Mouse (Mus musculus): ENCODE data around the gene Acot2.
"Not testable (repeated sequence)": the region's sequence is repeated elsewhere in the genome, so short reads cannot be mapped to it uniquely, and the experiment has no call there.

Gene Acot2

DNA sequence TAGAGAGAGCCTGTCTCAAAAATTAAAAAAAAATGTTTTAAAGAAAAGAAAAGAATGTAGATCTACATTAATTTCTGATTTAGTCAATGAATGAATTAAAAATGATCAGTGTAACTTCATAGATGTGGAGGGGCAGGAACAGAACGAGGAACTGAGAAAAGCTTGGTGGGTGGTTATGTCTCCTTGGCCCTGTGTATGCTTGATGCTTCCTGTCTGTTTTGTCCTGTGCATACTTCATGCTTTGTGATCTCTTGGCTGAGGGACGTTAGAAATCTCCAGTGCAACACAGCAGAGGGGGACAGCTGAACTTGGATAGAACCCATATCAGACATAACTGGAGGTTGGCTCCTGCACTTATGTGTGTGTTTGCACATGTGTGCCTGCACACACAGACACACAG is 9.6 kb downstream of the Acot2 start:
- no peak for DNase-seq (ENCODE audit: extremely low read depth, low read depth, low spot score)

DNA sequence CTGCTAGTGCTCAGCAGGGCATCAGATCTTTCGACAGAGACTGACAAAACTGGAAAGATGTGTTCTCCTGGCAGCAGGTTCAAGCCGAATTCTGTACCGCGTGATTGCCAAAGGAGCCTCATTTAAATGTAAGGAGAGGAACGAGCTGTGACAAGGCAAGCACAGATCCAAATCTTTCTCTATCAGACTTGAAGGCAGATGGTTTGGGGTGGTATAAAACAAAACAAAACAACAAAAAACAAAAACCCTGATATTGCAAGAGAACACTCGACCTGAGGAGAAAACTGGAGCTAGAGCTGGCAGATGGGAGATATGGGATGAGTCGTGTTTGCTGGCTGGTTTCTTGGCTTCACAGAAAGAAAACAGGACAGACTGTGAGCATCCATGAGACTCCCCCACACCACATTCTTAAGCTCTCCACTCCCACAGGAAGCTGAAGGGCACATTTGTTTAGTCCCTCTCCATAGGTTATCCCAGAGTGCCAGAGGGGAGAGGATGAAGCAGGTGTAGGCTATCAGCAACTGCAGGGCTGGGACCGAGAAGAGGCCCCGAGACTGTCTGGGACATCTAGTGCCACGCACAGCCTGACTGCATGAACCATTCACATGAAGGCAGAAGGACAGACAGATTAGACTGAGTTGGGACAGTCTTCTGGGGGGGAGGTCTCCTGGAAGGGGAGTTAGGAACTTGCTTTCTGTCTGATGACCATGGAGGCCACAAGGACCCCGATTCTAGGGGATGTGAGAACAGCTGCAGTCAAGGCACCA is 10.9 kb downstream of the Acot2 start:
- no peak for DNase-seq (ENCODE audit: extremely low read depth, low read depth, low spot score)

DNA sequence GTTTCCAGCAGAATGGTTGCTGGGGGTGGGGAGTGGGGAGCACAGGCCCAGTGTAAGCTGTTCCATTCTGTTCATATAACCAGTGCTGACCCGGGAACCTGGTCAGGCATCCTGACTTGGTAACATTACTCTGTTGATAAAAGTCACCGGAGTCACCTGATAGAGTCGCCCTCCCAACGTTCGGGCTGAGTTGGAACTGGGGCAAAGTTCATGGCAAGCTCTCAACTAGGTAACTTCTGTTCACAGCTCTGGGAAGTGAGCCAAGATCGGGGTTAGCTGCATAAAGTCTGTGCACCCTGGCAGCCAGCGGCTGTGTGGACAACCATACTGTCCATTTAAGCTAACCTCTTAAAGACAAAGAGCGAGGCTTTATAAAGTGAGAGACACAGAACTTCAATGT is 11.6 kb downstream of the Acot2 start:
- not testable (repeated sequence) for DNase-seq (ENCODE audit: extremely low read depth, low read depth, low spot score)

DNA sequence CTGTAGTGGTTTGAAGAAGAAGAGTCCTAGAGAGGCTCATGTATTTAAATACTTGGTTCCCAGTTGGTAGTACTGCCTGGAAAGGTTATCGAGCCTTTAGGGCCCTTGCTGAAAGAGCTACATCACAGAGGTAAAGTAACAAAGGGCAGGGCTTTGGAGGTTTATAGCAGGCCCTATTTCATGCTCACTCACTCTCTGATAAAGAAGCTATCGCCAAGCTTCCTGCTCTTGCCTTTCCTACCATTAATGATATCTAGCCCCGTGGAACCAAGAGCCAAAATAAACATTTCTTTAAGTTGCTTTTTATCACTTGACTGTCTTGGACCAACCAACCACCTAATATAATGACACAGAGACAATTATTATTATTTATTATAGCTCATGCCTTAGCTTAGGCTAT is 12.8 kb downstream of the Acot2 start:
- no peak for DNase-seq (ENCODE audit: extremely low read depth, low read depth, low spot score)

DNA sequence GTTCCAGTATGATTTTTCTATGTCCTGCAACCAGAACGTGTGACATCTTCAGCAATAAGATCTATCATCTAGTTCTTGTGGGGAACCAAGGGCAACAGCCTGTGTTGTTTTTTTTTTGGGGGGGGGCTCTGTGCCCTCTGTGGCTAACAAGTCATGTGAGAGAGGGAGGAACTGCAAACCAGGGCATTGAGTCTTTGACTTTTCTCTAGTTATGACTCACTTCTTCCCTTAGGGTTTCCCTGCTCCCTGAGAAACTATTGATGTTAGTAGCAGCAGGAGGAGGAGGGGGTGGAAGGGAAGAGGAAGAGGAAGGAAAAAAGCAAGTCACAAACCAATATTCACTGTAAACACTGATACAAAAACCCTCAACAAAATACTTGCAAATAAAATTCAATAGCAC is 16.2 kb downstream of the Acot2 start:
- DNase-seq (ENCODE audit: extremely low read depth, low read depth, low spot score): no peak

DNA sequence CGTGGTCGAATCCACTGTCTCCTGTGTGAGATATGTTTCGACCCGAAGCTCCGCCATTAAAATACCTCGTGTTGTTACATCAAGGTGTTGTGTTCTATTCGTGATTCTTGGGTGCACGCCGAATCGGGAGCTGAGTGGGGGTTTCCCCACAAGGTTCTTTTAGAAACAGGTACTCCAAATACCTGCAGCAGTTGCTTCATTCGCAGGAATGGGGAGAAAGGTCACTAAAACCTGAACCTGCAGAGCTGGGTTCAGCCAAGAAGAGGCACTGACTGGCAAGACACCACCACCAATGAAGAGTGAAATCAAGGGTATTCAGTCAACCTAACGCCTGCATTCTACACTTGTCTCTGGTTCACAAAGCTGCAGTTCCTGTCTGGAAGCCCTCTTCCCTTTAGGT is 20.6 kb downstream of the Acot2 start:
- no peak for DNase-seq (ENCODE audit: extremely low read depth, low read depth, low spot score)

DNA sequence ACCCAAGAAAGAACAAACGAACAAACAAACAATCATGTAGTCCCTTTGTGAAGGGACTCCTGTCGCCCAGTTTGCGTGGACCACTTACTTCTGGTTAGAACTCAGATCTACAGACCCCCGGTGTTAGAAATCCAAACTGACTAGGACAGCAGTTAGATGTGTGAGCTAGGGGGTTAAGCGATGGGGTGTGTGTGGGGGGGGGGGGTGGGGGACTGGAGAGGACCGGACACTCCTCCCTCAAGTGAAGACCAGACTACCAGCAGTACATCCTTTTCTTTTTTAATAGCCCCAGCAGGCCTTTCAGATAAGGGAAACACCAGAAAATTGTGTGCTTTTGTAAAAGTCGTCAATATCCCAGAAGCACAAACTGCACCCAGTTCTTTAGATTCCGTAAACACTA is 21.1 kb downstream of the Acot2 start:
- no peak for DNase-seq (ENCODE audit: extremely low read depth, low read depth, low spot score)

DNA sequence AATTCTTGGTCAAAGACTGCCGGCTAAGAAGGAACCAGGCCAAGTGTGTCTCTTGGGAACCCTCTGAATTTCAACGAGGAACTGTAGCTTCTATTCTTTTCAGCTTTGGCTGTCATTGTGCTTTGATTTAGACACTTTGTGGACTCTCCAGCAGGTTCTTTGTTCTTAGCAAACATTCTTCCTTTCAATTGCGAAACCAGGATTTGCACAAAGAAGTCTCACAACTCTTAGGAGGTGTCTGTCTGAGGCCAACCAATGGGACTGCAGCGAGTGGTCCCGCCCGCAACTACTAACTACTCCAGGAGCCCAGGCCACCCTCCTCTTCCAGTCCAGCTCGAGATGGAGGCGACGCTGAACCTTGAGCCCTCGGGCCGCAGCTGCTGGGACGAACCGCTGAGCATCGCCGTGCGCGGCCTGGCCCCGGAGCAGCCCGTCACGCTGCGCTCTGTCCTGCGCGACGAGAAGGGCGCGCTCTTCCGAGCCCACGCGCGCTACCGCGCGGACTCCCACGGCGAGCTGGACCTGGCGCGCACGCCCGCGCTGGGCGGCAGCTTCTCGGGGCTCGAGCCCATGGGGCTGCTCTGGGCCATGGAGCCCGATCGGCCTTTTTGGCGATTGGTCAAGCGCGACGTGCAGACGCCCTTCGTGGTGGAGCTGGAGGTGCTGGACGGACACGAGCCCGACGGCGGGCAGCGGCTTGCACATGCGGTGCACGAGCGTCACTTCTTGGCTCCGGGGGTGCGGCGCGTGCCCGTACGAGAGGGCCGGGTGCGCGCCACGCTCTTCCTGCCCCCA is 21.7 kb downstream of the Acot2 start, which contains the start of gene Acot1:
Gene Acot1 (plus strand): TSS at position 320 of the 795 bp plus-strand sequence.
- peak; percentile 97 for DNase-seq (ENCODE audit: extremely low read depth, low read depth, low spot score)

DNA sequence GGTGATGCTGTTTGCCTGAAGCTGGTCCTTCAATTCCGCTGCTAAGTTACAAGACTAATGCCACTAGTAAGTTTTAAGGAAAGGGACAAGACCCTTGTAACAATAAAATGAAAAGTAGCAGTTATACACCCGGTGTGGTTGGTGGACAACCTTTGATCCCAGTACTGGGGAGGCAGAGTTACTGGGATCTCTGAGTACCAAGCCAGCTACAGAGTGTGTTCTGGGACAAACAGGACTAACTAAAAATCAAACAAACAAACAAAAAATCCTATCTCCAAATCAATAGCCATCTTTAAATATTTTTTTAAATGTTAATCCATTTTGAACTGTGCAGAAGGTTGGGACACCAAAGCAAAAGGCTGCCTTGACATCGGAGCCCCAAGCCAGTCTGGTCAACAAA is 22.5 kb downstream of the Acot2 start:
- DNase-seq (ENCODE audit: extremely low read depth, low read depth, low spot score): no peak

DNA sequence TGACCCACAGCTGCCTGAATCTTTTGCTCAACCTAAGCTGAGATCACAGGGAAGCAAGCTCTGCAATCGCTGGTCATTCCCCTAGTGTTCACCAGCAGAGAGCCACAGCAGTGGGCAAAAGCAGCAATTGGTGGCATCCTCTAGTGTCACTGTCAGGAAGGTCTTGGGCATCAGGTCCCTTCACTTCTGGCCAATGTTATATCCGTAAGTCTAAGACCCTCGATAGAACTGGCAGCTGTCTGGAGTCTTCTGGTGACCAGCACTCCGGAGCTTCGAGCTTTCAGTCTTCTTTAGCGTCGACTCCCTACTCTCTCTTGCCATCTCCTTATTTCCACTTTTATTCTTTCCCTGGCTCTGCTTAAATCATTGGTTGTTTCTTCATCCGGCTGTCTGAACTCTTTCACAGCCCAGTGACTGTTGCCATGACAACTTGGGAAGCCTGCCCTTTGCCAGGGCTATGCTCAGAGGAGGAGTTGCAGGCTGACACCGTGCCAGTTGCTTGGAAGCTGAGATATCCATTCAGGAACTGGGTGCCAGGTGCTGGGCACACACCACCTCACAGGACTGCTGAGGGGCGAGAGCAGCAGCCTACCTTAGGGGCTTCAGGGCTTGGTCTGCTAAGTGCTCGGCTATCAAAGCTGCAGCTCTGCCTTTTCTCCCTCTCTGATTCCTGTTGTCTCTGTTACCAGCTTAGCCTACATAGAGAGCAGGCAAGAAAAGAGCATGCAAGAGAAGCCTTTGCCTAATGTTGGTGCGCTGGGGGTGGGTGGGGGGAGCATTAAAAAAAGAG is 23.8 kb downstream of the Acot2 start:
- no peak for DNase-seq (ENCODE audit: extremely low read depth, low read depth, low spot score)

DNA sequence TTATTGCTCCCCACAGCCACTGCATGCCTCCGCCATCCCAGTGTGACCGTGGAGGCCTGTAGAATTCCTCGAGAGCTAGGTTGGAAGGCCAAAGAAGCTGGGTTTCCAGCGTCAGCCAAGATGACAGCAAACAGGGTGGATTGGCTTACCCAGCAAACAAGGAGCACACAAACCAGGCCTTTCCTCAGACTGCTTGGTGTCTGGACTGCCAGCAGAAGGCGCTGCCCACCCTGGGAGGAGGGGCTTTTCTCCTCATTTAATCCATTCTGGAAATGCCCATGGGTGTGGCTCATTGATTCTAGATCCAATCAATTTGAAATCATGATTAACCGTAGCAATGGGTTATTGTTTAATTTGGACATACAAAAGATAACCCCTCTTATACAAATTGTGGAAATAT is 25.5 kb downstream of the Acot2 start:
- no peak for DNase-seq (ENCODE audit: extremely low read depth, low read depth, low spot score)

DNA sequence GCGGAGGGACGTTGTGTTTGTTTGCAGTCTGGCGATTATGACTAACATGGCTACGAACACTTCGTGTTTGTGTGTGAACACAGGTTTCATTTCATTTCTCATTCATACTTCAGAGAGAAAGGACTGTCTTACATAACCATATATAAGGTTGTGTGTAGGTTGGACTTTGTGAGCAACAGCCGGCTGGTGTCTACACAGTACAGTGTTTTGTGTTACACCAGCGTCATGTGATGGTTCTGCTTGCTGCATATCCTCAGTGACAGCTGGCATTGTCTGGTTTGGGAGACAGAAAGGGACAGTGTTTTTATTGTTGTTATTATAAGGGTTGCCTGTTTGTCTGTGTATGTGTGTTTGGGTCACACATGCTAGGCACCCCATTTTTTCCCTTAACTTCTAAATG is 26.0 kb downstream of the Acot2 start:
- DNase-seq (ENCODE audit: extremely low read depth, low read depth, low spot score): no peak

DNA sequence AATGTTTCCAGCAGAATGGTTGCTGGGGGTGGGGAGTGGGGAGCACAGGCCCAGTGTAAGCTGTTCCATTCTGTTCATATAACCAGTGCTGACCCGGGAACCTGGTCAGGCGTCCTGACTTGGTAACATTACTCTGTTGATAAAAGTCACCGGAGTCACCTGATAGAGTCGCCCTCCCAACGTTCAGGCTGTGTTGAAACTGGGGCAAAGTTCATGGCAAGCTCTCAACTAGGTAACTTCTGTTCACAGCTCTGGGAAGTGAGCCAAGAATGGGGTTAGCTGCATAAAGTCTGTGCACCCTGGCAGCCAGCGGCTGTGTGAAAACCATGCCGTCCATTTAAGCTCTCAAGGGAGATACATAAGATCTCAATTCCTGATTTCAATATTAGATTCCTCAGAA is 32.9 kb downstream of the Acot2 start:
- not testable (repeated sequence) for DNase-seq (ENCODE audit: extremely low read depth, low read depth, low spot score)

DNA sequence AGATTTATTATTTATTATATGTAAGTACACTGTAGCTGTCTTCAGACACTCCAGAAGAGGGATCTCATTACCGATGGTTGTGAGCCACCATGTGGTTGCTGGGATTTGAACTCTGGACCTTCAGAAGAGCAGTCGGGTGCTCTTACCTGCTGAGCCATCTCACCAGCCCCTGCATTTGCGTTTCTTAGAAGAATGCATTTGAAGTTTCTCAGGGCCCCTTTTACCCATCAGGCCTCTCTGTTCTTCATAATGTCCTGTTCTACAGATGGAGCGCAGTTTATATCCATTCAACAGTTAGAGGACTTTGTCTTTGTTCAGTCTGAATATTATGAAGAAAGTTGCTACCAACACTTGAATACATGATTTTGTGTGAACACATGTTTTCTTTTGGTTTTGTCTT is 34.6 kb downstream of the Acot2 start:
- not testable (repeated sequence) for DNase-seq (ENCODE audit: extremely low read depth, low read depth, low spot score)

DNA sequence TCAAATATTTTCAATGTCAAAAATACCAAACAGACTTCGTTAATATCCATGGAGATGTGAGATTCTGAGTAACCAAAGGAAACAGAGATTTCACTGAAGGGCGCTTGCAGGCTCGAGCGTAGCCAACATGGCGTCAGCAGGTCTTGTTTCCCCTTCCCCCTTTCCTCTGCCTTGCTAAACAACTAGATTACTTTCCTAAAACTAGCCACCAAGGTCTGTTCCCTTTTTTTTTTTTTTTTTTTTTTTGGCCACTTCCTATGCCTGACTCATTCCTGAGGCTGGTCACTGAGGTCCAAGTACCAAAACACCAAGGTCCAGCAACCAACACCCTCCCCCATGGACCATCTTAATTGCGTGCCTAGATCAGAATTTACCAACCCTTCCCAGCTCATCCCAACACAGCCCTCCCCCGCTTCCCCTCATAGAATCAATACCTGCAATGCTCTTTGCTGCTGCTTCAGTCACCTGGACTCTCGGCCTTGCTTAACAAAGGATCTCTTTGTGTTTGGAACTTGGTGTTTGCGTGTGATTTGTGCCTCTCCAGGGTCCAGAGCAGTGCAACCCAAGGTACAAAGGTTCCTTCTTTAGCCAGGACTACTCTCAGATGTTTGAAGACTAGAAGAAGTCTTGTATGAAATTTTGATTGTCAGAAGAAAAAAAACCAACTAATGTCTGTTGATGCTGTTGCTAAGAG is 35.5 kb downstream of the Acot2 start:
- no peak for DNase-seq (ENCODE audit: extremely low read depth, low read depth, low spot score)

DNA sequence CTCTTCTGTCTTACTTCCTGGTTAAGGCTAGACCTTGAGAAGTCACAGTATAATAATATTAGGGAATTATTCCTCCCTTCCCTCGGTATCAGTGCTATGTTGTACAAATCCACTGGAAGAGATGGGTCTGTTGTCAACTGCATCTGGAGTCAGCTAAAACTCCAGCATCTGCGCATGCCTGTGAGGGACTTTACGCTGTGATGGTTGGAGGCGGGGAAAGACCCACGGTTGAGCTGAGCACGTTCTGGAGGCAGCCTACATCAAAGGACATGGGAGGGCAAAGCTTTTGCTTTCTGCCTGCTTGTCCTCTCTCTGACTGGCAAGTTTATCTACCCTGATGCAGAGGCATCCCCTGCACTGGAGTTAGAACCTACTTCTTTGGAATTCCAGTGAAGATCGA is 38.2 kb downstream of the Acot2 start:
- DNase-seq (ENCODE audit: extremely low read depth, low read depth, low spot score): no peak

DNA sequence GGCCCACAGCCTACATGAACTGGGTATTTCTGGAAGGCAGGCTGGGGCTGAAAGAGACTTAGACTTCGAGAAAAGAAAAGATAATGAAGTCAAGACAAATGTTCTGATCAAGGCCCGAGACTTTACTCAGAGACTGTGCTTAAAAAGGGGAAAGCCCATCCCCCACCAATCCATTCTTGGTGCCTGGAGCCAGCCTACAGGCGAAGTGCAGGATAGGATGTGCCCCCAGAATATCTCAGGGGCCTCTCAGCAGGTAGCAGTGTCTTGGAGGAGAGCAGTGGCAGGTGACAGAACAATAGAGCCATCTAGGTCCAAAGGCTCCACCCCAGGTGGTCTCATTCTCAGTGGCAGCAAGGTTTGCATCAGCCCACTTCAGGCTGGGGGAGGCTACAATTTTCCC is 40.7 kb downstream of the Acot2 start:
- DNase-seq (ENCODE audit: extremely low read depth, low read depth, low spot score): not testable (repeated sequence)

DNA sequence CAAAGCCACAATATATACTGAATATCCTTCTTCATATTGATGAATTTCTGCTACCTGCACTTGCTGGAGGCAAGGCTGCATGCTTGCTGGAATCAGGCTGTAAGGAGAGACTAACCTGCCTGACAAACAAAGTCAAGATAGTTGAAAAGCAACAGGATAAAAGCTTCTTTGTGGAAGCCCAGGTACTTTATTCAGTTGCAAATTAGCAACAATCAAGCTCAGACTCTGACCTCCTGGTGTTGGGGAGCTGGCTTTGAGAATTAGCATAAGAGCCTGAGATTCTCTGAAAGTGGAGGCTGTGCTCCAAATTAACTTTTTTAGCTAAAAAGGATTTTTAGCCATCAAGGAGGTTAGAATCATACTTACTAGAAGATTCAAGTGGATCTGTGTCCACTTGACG is 41.4 kb downstream of the Acot2 start:
- DNase-seq (ENCODE audit: extremely low read depth, low read depth, low spot score): not testable (repeated sequence)

DNA sequence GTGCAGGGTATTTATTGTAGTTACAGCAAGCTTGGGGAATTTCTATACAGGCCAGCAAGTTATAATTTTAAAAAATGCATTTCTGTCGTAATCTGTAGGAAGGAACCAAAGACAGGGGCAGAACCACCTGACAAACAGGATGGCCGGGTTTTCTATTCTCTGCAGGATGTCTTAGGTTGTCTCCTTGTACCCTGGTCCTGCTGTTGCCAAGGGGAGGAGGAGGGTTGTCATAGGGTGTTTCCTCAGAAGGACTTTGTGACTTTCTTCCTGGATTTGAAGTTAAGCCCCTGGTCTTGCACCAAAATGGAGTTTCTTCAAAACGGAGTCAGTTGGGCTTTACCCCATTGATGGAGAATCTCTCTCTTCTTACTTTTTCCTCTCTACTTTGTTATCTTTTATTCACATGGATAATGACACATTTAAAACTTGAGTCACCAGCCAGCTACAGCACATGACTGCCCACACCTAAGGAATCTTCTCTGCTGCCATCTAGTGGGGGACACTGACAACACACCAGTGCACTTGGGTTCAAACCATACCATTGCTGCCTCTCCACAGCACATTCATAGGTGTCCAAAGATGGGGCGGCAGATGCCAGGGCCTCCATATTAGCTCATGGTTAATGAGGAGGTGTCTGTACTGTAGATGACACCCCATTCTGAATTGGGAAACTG is 43.1 kb downstream of the Acot2 start:
- DNase-seq (ENCODE audit: extremely low read depth, low read depth, low spot score): no peak

DNA sequence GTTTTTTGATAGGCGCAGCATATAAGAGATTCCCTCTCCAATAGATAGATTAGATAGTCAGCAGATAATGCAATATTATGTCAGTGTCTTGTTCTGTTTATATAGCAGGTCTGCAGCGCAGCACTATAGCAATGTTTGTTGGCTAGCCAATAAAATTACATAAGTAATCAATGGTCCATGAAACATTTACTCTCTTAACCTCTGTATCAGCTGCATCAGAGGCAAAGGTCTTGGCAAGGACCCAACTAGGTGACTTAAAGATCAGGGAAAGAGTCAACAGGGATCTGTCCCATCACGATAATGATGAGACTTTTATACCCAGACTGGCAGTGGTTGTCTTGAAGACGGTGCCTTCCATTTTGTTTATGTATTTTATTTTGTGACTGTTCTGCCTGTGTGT is 45.2 kb downstream of the Acot2 start:
- DNase-seq (ENCODE audit: extremely low read depth, low read depth, low spot score): no peak

Data from fat pad, adult 2 months (tissue).